Mouse (Mus musculus): Measurements from ENCODE around the gene Slc45a3. TPM values are rescaled to one million over a fixed set of nuclear protein-coding genes. Genes with fewer than 3 reads are reported as not detected.

The Slc45a3 gene
- polyA plus RNA-seq, 1 experiment from 2014 or later = 2.2 TPM

GRCm38 (mm10) chr1:131965818-131966217, 3.1 kb downstream of the Slc45a3 start:
- H3K27ac ChIP-seq = no peak overlapping the region
- H3K9me3 ChIP-seq = no peaks in the 10 kb centered on the region
- peaks cover 61% of the 10 kb centered on the region for H3K27me3 ChIP-seq
- H3K9ac ChIP-seq (replicated peaks) = no peak overlapping the region
- H3K4me1 ChIP-seq (replicated peaks) = peaks cover 40% of the 10 kb centered on the region
- H3K36me3 ChIP-seq = no peaks in the 10 kb centered on the region
- H3K4me2 ChIP-seq = no peak overlapping the region
- WGBS = 36% methylated on average over 5 of the region's 5 CpGs
- no peak for ATAC-seq (ENCODE audit: insufficient number of reproducible peaks, insufficient read depth, low FRiP score, low TSS enrichment, low read depth)
- no peak overlapping the region for H3K4me3 ChIP-seq (replicated peaks)

GRCm38 (mm10) chr1:131967336-131967735, 4.6 kb downstream of the Slc45a3 start:
- no peak for ATAC-seq (ENCODE audit: insufficient number of reproducible peaks, insufficient read depth, low FRiP score, low TSS enrichment, low read depth)
- no peak overlapping the region for H3K9ac ChIP-seq (replicated peaks)
- H3K27me3 ChIP-seq = peaks cover 53% of the 10 kb centered on the region
- peaks cover 55% of the 10 kb centered on the region for H3K4me1 ChIP-seq (replicated peaks)
- H3K4me3 ChIP-seq (replicated peaks) = no peak overlapping the region
- no peaks in the 10 kb centered on the region for H3K9me3 ChIP-seq
- H3K4me2 ChIP-seq = no peak overlapping the region
- no peaks in the 10 kb centered on the region for H3K36me3 ChIP-seq
- no peak overlapping the region for H3K27ac ChIP-seq
- 65% methylated on average over 7 of the region's 7 CpGs for WGBS

GRCm38 (mm10) chr1:131968556-131968955, 5.8 kb downstream of the Slc45a3 start:
- H3K27me3 ChIP-seq = peaks cover 41% of the 10 kb centered on the region
- 46% methylated on average over 3 of the region's 3 CpGs for WGBS
- no peak for ATAC-seq (ENCODE audit: insufficient number of reproducible peaks, insufficient read depth, low FRiP score, low TSS enrichment, low read depth)
- no peak overlapping the region for H3K4me3 ChIP-seq (replicated peaks)
- no peak overlapping the region for H3K9ac ChIP-seq (replicated peaks)
- H3K4me1 ChIP-seq (replicated peaks) = peaks cover 63% of the 10 kb centered on the region
- H3K36me3 ChIP-seq = no peaks in the 10 kb centered on the region
- no peak overlapping the region for H3K4me2 ChIP-seq
- no peak overlapping the region for H3K27ac ChIP-seq
- no peaks in the 10 kb centered on the region for H3K9me3 ChIP-seq

GRCm38 (mm10) chr1:131968983-131969382, 6.2 kb downstream of the Slc45a3 start:
- whole genome bisulfite sequencing = 68% methylated on average over 6 of the region's 6 CpGs
- H3K4me1 ChIP-seq (replicated peaks) = peaks cover 59% of the 10 kb centered on the region
- no peak overlapping the region for H3K9ac ChIP-seq (replicated peaks)
- no peak overlapping the region for H3K4me3 ChIP-seq (replicated peaks)
- no peaks in the 10 kb centered on the region for H3K9me3 ChIP-seq
- no peaks in the 10 kb centered on the region for H3K36me3 ChIP-seq
- no peak overlapping the region for H3K4me2 ChIP-seq
- peaks cover 41% of the 10 kb centered on the region for H3K27me3 ChIP-seq
- ATAC-seq (ENCODE audit: insufficient number of reproducible peaks, insufficient read depth, low FRiP score, low TSS enrichment, low read depth) = no peak
- H3K27ac ChIP-seq = no peak overlapping the region

DNA sequence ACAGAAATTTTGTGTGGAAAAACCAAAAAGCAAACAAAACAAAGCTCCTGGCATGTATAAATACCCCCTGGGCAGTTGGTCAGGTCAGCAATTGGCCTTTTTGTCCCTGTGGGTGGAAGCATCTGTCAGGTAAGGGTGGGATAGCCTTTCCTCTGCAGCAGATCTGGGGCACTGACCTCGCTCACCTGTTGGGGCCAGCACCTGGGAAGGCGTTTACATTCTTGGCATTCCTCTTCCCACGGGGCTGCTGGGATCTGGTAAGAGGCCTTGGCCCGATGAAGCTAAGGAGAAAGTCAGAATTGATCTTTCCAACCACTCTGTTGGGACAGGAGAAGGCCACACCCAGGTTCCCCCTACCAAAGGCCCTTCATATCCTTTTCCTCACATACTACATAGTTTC, 7.1 kb downstream of the Slc45a3 start:
- Histone ChIP-seq H3K4me1 (replicated peaks) (peaks cover 58% of the 10 kb centered on the region), H3K36me3 (no peaks in the 10 kb centered on the region), H3K27me3 (peaks cover 33% of the 10 kb centered on the region)

DNA sequence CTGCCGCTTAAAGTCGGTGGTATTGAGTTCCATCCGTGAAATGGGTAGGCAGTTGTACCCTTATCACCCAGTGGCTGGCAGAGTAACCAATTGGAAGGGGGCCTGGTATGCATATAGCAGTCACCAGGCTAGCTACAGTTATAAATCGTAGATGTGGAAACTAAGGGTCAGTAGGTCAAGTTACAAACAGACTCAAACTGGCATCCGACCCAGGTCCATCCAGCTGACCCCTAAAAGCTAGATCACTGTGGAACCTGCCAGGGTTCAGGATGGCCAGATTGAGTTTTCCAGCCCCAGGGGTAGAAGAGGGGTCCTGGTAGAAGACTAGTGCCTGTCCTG, 7.5 kb downstream of the Slc45a3 start:
- Histone ChIP-seq H3K4me3 (replicated peaks) (no peak overlapping the region), H3K4me1 (replicated peaks) (peaks cover 58% of the 10 kb centered on the region), H3K4me2 (peak overlapping the region; percentile 35; the same call in 1 of the 2 replicates), H3K9me3 (no peaks in the 10 kb centered on the region), H3K36me3 (no peaks in the 10 kb centered on the region), H3K9ac (replicated peaks) (no peak overlapping the region), H3K27me3 (peaks cover 31% of the 10 kb centered on the region), H3K27ac (peak overlapping the region; percentile 76; the same call in 1 of the 2 replicates)
- no peak for ATAC-seq (ENCODE audit: insufficient number of reproducible peaks, insufficient read depth, low FRiP score, low TSS enrichment, low read depth)
- 39% methylated on average over 5 of the region's 5 CpGs for WGBS

More for the DNA sequence above, 7.1 kb downstream of the Slc45a3 start:
- no peak overlapping the region for H3K27ac ChIP-seq
- ATAC-seq (ENCODE audit: insufficient number of reproducible peaks, insufficient read depth, low FRiP score, low TSS enrichment, low read depth) = no peak
- H3K9ac ChIP-seq (replicated peaks) = no peak overlapping the region
- 52% methylated on average over 4 of the region's 4 CpGs for WGBS
- no peak overlapping the region for H3K4me2 ChIP-seq
- no peaks in the 10 kb centered on the region for H3K9me3 ChIP-seq
- no peak overlapping the region for H3K4me3 ChIP-seq (replicated peaks)

GRCm38 (mm10) chr1:131970661-131971520, 8.1 kb downstream of the Slc45a3 start:
- H3K4me3 ChIP-seq (replicated peaks) = no peak overlapping the region
- 4% methylated on average over 16 of the region's 16 CpGs for WGBS

DNA sequence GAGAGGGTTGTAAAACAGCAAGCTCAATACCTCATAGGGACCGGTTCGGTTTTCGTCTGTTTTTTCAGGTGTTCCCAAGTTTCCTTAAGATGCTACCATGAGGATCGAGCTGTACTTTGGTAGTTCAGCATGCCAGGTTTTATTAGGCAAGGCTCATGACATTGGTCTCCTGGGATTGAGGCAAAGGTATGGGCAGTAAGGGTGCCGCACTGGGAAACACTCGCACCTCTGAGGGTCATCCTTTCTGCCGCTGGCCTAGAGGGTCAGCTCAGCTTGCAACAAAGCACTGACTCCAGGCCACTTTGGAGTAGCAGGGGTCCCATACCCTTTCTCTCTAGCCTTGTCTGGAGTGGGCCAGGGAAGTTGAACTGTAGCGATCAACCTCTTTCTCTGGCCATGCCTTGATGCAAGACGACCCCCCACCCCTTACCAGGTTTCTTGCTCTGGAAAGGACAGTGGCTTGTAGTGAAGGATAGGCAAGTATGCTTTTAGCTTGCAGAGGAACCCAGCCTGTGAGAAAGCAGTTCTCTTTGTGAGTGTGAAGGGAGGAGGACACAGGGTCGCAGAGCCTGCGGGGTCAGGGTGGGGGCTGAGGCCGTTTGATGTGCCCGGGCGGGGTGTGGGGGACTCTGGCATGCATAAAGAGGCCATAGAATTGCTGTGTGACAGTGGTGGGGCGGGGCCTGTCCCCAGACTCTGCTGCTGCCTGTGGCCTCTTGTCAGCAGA, 9.2 kb downstream of the Slc45a3 start:
- Histone ChIP-seq H3K27ac (peak overlapping the region; percentile 76), H3K9me3 (no peaks in the 10 kb centered on the region), H3K4me2 (peak overlapping the region; percentile 35), H3K9ac (replicated peaks) (no peak overlapping the region), H3K27me3 (peaks cover 21% of the 10 kb centered on the region; the same call in 1 of the 2 replicates), H3K36me3 (no peaks in the 10 kb centered on the region), H3K4me3 (replicated peaks) (no peak overlapping the region), H3K4me1 (replicated peaks) (peaks cover 50% of the 10 kb centered on the region)
- 13% methylated on average over 15 of the region's 15 CpGs for WGBS
- ATAC-seq (ENCODE audit: insufficient number of reproducible peaks, insufficient read depth, low FRiP score, low TSS enrichment, low read depth) = no peak

More at GRCm38 (mm10) chr1:131970661-131971520, 8.1 kb downstream of the Slc45a3 start:
- H3K36me3 ChIP-seq = no peaks in the 10 kb centered on the region
- peak overlapping the region; percentile 35 for H3K4me2 ChIP-seq
- no peaks in the 10 kb centered on the region for H3K9me3 ChIP-seq
- H3K27me3 ChIP-seq = peaks cover 26% of the 10 kb centered on the region
- peaks cover 56% of the 10 kb centered on the region for H3K4me1 ChIP-seq (replicated peaks)
- H3K9ac ChIP-seq (replicated peaks) = peak overlapping the region; percentile 37
- peak; percentile 68 for ATAC-seq (ENCODE audit: insufficient number of reproducible peaks, insufficient read depth, low FRiP score, low TSS enrichment, low read depth)
- peak overlapping the region; percentile 76 for H3K27ac ChIP-seq

DNA sequence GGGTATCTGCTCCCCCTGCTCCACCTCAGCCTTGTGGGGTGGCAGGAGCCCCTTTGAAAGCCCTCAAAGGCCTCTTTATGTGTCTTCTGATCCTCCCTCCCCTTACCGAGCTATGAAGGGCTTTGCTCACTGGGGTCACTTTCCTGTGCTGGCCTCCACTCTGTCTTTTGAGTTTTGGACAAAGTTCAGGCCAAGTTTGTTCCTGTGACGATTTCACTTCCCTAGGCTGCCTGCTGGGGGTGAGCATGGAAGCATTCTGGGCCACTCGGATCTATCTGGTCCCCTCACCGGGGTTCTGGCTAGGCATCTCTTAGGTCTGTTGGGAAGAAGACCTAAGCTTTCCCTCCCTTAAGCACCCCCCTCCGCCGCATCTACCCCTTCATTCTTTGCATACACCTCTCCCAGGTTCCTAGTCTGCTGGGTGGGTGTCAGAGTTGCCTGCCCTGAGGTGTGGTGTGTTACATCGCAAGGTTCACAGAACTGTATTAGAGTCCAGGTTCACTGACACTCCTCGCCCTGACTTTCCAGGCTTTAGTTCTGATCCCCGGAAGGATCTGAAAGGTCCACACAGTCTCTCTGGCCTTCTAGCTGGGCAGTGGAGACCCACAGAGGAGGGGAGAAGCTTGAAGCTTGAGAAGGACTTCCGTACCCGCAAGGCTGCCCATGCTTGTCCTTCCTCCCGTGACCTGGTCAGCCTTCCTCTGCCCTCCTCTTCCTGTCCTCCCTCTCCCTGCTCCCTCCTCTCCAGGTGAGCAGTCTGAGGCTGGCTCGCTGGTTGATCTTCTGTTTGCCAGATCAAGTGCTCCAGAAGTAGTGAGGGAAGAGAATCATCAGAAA, 9.9 kb downstream of the Slc45a3 start:
- H3K36me3 ChIP-seq = no peaks in the 10 kb centered on the region
- no peak overlapping the region for H3K4me3 ChIP-seq (replicated peaks)
- H3K27me3 ChIP-seq = peaks cover 21% of the 10 kb centered on the region; the same call in 1 of the 2 replicates
- peak overlapping the region; percentile 76; the same call in 1 of the 2 replicates for H3K27ac ChIP-seq
- no peak for ATAC-seq (ENCODE audit: insufficient number of reproducible peaks, insufficient read depth, low FRiP score, low TSS enrichment, low read depth)
- H3K9me3 ChIP-seq = no peaks in the 10 kb centered on the region
- H3K4me1 ChIP-seq (replicated peaks) = peaks cover 44% of the 10 kb centered on the region
- H3K4me2 ChIP-seq = peak overlapping the region; percentile 24; the same call in 1 of the 2 replicates
- WGBS = 30% methylated on average over 13 of the region's 13 CpGs
- H3K9ac ChIP-seq (replicated peaks) = no peak overlapping the region

DNA sequence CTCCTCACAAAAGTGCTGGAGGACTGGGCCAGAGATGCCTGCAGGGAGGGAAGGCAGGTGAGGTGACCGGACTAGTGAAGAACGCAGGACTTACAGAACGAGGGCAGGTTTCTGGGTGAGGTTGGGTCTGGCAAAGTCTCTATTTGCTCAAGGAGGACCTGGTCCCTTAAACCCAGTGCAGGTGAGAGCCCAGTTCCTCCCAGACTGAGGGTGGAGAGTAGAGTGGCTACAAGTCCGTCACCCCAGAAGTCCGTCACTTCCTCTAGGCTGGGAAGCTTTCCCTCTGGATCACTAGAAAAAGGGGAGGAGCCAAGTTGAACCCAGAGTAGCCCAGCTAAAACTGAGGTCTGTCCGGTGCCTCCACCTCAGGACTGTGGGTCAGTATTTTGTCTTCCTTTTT, 11.2 kb downstream of the Slc45a3 start:
- Histone ChIP-seq H3K36me3 (no peaks in the 10 kb centered on the region), H3K4me3 (replicated peaks) (no peak overlapping the region), H3K4me1 (replicated peaks) (peaks cover 39% of the 10 kb centered on the region), H3K4me2 (no peak overlapping the region), H3K27ac (no peak overlapping the region), H3K9me3 (no peaks in the 10 kb centered on the region), H3K27me3 (peaks cover 22% of the 10 kb centered on the region), H3K9ac (replicated peaks) (no peak overlapping the region)
- 74% methylated on average over 6 of the region's 6 CpGs for WGBS
- no peak for ATAC-seq (ENCODE audit: insufficient number of reproducible peaks, insufficient read depth, low FRiP score, low TSS enrichment, low read depth)

DNA sequence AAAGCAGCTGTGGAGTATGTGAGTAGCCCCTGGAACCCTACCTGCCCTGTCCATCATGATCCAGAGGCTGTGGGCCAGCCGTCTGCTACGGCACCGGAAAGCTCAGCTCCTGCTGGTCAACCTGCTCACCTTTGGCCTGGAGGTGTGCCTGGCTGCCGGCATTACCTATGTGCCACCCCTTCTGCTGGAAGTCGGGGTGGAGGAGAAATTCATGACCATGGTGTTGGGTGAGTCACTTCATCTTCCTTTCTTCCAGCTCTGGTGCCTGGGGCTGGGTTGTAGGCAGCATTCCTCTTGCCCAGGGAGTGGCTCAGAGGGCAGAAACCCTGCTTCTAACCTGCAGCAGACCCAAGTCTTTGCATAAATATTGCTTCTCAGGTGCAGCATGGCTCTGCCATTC, 14.1 kb downstream of the Slc45a3 start:
- no peak overlapping the region for H3K27ac ChIP-seq
- H3K4me1 ChIP-seq (replicated peaks) = peaks cover 17% of the 10 kb centered on the region
- WGBS = 83% methylated on average over 5 of the region's 5 CpGs
- no peak for ATAC-seq (ENCODE audit: insufficient number of reproducible peaks, insufficient read depth, low FRiP score, low TSS enrichment, low read depth)
- peaks cover 15% of the 10 kb centered on the region; the same call in 1 of the 2 replicates for H3K27me3 ChIP-seq
- H3K9ac ChIP-seq (replicated peaks) = no peak overlapping the region
- H3K4me3 ChIP-seq (replicated peaks) = no peak overlapping the region
- no peaks in the 10 kb centered on the region for H3K9me3 ChIP-seq
- H3K4me2 ChIP-seq = no peak overlapping the region
- H3K36me3 ChIP-seq = no peaks in the 10 kb centered on the region

Measured in limb, embryonic 12.5 days (tissue).